Mouse (Mus musculus): Measurements from ENCODE around the gene Vegfd.

The Vegfd gene

DNA sequence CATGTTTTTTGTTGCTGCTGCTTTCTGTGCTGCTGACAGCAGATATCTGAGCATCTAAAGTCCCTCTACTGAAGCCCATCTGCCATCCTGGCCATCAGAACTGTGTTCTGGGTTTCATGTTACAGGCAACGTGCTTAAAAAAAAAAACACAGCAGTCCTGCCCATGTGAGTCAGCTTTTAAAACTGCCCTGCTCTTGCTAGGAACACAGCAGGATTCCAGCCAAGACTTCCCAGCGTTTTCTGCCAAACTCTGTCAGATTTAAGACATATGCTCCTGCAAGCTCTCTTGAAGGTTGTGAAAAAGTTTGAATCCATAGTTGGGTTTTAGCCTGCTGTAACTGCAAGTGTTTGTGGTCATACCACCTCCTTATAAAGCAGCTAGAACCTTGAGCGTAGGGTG lies at the start of gene Vegfd:
Gene Vegfd (plus strand): TSS at position 298 of the 400 bp plus-strand sequence.
- DNase-seq = peak; percentile 59

- DNase-seq = no peak
These were observed 49.7 kb upstream of the Vegfd start for GRCm38 (mm10) chrX:164323391-164323913.

- DNase-seq = no peak
These were observed 42.8 kb upstream of the Vegfd start for GRCm38 (mm10) chrX:164330351-164330750.

DNA sequence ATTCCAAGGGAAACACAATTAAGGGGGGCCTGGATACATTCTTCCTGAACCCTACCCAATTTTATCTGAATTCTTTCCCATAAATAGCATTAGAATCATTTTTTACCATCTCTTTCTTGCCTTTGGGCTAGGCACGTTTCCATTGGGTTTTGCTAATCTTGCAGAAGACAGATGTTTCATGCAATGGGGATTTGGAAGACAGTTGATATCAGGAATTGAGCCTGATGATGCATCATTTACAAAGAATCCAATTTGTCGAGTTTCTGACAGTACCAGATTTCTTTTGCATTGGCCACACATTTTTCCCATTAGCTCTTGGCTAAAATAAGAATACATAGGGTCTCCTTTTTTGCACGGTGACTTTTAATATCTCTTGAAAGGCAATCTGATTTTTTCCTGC lies 42.4 kb upstream of the Vegfd start:
- no peak for DNase-seq

DNA sequence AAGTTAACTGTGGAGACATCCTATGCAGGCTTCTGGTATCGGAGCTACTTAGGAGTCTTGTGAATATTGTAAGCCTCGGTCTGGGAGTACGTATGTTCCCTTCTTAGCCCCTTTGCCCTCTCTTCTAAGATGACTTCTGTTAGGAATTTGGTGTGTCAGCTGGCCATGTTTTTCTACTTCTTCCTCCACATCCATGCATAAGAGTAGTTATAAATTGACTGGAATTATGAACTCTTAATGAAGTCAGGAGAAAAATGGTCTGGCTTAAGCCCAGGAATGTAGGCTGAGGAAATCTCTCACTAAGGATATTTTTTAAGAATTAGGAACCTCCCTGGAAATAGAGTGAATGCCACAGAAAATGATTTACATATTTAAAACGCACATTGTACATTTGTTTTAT lies 34.6 kb upstream of the Vegfd start:
- no peak for DNase-seq

DNA sequence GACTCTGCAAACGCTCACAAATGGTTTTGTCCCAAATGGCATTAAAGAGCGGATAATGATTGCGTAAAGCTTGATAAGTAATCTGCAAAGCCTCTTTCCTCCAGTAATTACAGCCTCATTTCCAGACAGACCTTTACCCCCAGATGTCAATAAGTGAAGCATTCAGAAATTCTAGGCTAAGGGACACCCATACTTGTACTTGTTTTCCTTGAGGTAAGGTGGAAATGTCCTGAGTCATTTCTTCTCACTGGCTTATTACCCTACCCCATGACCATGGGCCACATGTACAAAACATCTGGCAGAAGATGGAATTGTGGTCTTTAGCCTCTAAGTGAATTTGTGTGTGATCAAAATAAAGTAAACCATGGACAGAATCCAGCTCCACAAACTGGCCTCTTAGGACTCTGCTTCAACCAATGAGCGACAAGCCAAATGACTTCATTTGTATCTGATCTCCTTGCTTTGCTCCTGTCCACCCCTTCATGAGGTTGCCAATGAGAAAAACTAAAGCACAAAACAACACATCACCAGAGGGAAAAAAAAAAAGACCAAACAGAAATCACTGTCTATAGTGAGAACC lies 27.7 kb upstream of the Vegfd start:
- DNase-seq = no peak

GRCm38 (mm10) chrX:164348937-164349336 lies 24.2 kb upstream of the Vegfd start:
- no peak for DNase-seq

GRCm38 (mm10) chrX:164365153-164365865 lies 7.9 kb upstream of the Vegfd start:
- no peak for DNase-seq

GRCm38 (mm10) chrX:164370576-164370975 lies 2.6 kb upstream of the Vegfd start:
- DNase-seq = no peak

DNA sequence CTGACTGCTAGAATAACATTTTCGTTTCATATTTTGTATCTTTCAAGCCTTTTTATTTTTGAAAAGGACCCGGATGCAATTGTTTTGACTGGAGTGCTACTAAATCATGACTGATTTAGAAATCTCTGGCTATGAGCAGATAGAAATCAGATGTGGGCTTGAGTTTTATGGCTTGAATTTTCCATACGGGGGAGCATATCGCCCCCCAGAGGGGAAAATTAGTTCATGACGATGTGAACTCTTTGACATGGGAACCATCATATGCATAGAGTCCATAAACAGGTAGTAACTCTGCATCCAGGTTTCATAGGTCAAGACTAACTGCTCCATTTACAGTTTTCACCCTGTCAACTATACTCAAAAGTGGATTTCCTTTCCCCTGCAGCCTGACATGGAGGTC lies 1.4 kb downstream of the Vegfd start:
- peak; percentile 11 for DNase-seq

GRCm38 (mm10) chrX:164379721-164380120 lies 6.5 kb downstream of the Vegfd start:
- no peak for DNase-seq

- DNase-seq = peak; percentile 83
These were observed 8.6 kb downstream of the Vegfd start for GRCm38 (mm10) chrX:164381618-164382408.

DNA sequence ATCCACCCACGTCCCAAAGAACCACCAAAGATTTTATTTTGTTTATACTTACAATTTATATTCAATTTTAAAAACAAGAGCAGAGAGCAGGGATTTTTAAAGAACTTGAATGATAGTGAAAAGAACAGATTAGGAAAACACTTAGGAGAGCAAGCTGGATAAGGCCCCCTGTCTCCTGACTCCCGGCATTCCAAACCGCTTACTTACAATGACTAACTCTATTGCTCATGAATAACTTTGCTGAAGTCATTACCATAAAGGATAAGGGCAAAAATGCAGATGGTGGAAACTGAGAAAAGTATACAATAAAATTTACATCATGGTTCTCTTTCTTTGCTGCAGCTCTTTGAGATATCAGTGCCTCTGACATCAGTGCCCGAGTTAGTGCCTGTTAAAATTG lies 20.9 kb downstream of the Vegfd start:
- DNase-seq = no peak

- DNase-seq = peak; percentile 6
These were observed 25.3 kb downstream of the Vegfd start for GRCm38 (mm10) chrX:164398456-164398855.

GRCm38 (mm10) chrX:164405080-164405649 lies 32.0 kb downstream of the Vegfd start:
- DNase-seq = no peak

GRCm38 (mm10) chrX:164406133-164407022 lies 33.2 kb downstream of the Vegfd start:
- DNase-seq = peak; percentile 2

GRCm38 (mm10) chrX:164408301-164408927 lies 35.2 kb downstream of the Vegfd start:
- no peak for DNase-seq

DNA sequence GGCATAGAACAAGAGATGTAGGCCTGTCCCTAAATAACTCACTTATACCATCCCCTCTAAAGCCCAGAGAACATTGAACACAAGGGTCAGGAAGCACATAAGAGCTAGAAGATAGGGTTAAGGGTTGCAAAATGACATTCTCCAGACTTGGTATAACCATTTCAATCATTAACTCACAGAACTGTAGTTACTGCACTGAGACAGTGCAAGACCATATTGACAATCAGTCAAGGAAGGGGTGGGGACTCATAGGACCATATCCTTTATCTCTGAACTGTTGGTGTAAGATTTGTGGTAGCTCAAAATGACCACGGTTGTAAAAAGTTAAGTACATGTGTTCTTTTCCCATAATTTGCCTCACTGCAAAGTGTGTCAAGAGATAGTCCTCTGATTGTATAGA lies 37.4 kb downstream of the Vegfd start:
- no peak for DNase-seq

GRCm38 (mm10) chrX:164416803-164417202 lies 43.6 kb downstream of the Vegfd start:
- DNase-seq = no peak

- DNase-seq = no peak
These were observed 44.8 kb downstream of the Vegfd start for GRCm38 (mm10) chrX:164418008-164418407.

DNA sequence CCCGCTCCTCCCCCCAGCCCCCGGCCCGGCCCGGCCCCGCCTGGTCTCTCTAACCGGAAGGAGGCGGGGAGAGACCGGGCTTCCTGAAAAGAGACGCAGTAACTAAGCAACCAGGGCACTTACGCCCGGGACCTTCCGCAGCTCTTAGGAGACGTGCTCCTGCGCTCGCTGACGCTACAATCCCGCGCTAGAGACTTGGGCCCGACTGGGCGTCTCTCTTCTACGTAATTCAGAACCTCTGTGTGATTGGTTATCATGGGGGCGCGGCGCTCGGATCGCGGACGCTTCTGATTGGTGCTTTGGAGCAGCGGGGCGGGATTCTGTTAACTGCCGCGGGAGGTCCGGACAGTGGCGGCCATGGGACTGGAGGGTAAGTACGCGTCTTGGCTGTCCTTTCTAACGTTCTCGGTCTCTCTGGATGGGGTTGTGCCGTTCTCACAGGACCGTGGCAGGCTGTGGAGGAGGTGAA lies 46.3 kb downstream of the Vegfd start, which contains the start of gene Piga:
Gene Piga (plus strand): TSS at position 317 of the 469 bp plus-strand sequence.
- DNase-seq = peak; percentile 95

- no peak for DNase-seq
These were observed 46.8 kb downstream of the Vegfd start for GRCm38 (mm10) chrX:164419955-164420354.
